Mouse (Mus musculus): ENCODE data around the gene Zfp229. TPM values are rescaled to one million over a fixed set of nuclear protein-coding genes. Genes with fewer than 3 reads are reported as not detected.
"Not testable (repeated sequence)": the region's sequence is repeated elsewhere in the genome, so short reads cannot be mapped to it uniquely, and the experiment has no call there.

Gene Zfp229
- total RNA-seq (2021) = 1 to 10 TPM; 3.9 to 4.6 TPM

DNA sequence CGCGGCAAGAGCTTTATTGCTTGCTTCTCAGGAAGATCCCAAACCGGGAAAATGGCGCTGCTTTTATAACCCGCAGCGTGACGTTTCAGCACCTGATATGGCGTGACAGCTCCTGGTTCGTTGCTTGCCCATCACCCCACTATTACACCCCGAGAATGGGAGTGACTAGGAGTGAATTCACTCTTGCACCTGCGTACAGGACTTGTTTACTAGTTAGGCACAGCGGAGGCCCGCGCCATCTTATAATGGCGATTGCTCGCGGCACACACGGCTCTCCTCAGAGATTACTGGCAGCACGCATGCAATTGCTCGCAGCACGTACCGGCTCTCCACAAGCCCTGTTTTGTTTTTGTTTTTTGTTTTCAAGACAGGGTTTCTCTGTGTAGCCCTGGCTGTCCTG, at the start of gene Zfp229:
Gene Zfp229, plus strand, starts transcription at position 301 of the 400 bp plus-strand sequence.
- DNase-seq = not testable (repeated sequence)

DNA sequence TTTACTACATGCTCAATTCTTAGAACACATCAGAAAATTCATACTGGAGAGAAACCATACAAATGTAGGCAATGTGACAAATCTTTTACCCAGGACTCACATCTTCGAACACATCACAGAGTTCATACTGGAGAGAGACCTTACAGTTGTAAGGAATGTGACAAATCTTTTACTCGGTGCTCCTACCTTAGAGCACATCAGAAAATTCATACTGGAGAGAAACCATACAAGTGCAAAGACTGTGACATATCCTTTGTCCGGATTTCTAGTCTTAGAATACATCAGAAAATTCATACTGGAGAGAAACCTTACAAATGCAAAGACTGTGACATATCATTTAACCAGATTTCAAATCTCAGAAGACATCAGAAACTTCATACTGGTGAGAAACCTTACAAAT, 39.0 kb upstream of the Zfp229 start, which contains the start of gene Gm10226:
Gene Gm10226, plus strand, starts transcription at position 301 of the 400 bp plus-strand sequence.
- DNase-seq = no peak

DNA sequence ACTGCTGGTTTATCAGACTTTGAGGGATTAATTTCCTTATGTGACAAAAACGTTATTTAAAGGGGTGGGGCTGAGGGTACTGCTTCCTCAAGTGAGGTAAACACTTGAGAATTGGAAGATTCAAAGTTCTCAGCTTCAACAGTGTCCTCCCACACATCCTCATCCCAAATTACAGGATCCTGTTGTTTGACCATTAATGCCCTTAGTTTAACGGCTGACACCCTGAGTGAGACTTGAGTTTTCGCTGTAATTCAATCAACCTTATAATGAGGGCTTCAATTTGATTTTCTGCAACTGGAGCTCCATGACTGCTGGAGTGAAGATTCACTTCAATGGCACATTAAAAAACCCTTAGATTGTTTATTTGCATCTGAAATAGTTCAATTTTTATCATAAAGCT, 37.3 kb upstream of the Zfp229 start:
- no peak for DNase-seq

DNA sequence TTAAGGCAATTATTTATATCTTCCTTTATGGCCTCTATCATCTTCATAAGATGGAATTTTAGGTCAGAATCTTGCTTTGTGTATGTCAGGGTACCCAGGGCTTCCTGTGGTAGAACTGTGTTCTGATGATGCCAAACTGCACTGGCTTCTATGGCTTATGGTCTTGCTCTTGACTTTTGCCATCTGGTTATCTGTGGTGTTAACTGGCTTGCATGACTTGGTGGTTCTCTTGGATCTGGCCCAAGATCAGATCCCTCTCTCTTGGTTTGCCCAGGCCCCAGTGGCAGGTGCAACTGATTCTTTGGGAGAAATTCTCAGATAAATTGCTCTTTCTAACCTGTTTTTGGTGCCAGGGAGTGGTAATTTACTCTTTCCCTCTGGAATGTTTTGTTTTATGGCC, 34.5 kb upstream of the Zfp229 start:
- DNase-seq = no peak

DNA sequence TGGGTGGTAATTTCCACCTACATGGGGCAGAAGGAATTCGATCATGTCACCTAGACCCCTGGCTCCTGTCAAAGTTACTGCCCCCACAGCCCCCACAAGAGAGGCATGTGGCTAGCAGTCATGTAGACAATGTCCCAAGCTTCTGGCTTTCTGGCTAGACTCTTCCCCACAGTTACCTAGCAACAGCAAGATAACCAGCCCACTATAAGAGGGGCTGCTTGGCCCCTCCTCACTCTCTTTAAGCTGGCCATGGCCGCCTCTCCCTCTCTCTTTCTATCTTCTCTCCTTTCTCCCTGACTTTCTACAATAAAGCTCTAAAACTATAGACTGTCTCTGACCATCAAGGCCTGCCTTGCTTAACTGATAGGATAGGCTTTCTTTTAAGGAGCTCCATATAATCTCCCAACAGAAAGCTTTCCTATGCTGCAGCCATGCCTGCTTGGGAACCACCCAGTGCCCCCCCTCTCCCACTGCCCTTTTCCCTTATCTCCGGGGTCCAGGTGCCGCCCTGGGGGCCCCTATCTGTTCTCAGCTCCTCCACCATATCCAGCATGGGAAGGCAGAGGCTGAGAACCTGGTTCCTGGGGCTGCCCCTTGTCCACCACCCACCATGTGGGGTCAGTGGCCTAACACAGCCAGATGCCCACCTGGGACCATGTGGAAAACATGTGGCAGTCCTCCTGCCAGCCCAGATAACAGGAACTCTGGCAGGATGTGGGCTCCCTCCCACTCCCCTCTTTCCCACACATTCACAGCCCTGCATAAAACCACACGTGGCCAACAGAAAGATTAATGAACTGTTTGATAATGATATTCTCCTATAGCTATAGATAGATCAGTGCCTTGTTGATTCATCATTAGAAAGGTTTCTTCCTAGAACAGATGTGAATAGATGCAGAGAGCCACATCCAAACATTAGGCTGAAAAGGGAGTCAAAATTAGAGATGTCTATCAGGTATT, 28.0 kb upstream of the Zfp229 start:
- DNase-seq = no peak

DNA sequence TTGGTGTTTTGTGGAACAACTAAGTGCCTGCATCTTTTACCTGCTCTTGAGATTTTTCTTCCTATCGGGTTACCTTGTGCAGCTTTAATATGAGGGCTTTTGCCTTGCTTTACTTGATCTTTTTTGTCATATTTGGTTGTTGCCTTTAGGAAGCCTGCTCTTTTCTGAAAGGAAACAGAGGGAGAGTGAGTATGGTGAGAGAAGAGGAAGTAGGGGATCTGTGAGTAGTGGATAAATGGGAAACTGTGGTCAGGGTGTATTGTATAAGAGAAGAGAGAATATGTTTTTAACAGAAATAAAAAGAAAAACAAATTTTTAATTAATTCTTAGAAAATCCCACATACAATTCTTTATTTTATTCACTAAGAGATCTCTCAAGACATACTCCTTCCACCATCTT, 27.2 kb upstream of the Zfp229 start:
- no peak for DNase-seq

DNA sequence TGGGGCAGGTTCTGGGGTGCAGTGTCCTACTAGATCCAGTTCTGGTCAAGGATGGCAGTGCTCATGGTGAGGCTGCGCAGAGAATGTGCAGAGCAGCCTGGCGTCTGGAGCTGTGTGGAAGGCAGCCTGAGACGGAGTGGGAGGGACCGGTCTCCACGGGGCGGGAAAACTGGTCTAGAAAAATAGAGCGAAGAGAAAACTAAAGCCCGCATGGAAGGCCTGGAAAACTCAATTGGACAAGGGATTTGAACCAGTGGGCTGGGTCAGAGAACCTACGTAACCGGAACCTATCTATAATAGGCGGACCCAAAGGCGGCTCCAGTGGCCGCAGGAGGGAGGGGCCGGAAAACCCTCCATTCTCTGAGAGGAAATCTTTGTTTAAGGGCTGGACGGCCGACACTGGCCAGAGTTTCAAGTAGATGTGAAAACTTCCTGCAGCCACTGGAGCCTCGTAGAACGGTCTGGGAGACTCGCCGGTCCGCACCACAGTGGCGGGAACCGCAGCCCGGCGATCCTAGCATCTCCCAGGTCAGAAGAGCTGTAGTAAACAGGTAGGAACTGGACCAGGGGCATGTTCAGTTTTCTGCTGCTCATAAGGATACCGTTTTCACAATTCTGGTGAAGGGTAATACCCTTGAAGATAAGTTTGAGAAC, 23.1 kb upstream of the Zfp229 start, which contains the start of gene Zfp760:
Gene Zfp760, plus strand, starts transcription at position 399 of the 654 bp plus-strand sequence.
- peak; percentile 73 to 78 for DNase-seq

DNA sequence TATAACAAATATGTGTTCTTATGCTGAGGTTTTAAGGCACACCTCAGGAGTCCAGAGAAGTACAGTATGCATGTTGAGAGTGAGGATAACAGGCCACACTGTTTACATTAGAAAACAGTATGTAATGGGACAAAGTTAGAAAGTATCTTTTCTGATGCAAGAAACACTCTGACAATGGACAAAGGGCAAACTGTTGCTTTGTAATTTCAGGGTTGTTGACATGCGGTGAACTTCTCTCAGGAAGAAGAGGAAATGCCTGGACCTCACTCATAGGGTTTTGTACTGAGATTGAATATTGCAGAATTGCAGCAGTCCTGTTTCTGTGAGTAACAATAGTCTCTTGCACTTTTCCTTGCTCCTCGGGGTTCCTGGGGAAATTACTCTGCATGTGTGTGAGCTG, 22.2 kb upstream of the Zfp229 start:
- DNase-seq = no peak

DNA sequence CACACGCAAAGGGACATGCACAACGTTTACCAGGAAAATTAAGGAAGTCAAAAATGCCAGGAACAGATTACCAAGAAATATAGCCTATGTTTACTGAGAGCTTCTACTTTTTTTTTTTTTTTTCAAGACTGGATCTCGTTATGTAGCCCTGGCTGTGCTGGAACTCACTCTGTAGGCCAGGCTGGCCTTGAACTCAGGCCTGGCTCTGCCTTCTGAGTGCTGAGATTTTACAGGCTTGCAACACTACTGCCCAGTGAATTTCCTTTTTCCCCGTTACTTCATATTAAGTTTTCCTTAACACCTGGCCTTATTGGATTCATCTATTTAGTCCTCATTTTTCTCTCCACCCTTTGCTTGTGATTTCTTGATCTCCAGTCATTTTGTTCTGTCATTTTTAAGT, 2.5 kb downstream of the Zfp229 start:
- no peak for DNase-seq

DNA sequence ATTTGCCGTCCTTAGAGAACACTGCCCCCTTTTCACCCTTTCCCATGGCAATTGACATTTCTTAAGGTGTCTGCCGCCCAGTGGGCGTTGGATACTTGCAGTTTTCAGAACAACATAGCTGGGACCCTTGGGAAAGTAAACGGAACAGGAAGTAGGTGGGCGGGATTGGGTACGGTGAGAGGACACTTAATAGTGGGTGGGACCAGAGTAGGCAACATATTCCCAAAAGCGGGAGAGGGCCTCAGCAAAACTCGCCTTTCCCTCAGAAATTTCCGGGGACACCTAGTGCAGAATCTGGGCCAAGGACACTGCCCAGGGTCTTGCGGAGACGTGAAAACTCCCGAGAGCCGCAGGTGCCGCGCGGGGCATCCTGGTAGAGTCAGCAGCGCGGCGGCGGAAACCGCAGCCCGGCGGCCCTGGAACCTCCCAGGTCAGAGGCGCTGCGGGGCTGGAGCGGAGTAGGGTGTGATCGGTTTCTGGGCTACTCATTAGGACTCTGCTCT, 3.0 kb downstream of the Zfp229 start:
- DNase-seq = peak; percentile 65 to 69

DNA sequence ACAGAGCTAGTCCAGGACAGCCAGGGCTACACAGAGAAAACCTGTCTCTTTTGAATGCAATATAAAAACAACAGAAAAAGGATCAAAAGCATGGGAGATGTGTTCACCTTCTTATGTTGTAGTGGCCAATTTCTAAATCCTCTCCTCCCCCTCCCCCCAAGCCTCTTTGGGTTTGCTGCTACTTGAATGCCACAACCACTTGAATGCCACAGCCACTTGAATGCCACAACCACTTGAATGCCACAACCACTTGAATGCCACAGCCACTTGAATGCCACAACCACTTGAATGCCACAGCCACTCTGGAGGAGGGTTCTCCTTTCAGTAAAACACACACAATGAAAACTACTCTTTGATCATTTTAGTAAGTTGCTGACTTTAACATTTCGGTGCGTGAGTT, 22.2 kb downstream of the Zfp229 start:
- no peak for DNase-seq

DNA sequence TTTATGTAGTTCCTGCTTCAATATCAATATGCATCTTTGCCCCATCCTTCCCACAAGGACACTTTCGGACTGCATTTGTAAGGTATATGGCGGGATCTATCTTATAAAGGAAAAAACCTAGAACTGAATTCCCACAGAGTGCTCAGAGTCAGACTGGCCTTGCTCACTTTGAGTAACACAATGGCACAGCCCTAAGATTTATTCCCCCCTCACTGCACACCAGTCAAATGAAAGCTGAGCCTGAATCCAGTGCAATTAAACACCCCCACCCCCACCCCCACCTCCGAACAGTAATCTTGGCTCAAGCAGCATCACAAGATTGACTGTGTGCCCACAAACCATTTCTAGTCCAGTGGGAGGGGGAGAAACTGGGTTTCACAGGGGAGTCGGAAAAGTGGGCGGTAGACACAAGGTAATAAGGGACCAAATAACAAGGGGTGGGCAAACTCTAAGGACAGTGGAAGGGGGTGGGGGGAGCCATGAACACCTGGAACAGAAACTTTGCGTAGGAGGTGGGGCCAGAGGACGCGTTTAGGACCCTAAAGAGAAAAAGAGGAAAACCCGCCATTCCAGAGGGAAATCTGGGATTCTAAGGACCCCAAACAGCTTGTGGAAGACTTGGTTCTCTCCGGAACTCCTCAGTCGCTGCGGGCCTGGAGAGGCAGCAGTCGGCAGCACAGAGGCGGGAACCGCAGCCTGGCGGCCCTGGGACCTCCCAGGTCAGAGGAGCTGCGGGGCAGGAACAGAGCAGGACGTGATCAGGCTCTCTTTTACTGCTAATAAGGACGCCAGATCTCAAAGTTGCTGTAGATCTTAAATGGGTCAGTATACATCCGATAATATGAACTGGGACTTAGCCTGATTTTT, 23.0 kb downstream of the Zfp229 start:
- DNase-seq = no peak

DNA sequence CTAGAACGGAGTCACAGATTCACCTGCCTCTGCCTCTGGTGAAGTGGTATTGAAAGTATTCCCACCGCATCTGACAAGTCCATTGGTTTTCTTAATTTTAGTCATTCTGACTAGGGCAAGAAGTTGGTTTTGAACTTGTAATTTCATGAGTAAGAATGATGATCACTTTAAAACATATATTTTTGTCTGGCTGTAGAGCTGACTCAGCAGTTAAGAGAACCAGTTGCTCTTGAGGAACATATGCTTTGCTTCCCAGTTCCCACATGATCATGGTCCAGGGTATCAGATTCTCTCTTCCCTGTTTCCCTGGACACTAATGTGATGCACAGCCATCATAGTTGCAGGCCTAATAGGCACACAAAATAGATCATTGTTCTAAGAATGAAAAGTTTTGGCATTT, 39.7 kb downstream of the Zfp229 start:
- no peak for DNase-seq

DNA sequence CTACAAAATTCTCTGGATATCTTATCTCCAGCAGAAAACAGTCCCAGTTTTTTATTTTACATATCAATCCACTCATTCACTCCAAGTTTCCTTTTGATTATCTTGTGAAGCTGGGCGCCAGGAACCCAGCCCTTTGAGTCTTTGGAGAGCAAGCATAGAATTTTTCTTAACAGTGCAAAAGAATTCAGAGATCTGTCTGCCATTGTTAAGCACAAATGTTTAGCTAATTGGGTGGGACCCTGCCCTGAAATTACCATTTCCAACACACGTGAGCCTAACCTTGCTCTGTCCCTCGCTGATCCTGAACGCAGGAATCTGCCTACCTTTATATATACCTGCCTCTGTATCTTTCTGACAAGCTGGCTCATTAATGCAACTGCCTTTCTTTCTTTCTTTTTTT, 61.7 kb downstream of the Zfp229 start:
- DNase-seq = no peak

DNA sequence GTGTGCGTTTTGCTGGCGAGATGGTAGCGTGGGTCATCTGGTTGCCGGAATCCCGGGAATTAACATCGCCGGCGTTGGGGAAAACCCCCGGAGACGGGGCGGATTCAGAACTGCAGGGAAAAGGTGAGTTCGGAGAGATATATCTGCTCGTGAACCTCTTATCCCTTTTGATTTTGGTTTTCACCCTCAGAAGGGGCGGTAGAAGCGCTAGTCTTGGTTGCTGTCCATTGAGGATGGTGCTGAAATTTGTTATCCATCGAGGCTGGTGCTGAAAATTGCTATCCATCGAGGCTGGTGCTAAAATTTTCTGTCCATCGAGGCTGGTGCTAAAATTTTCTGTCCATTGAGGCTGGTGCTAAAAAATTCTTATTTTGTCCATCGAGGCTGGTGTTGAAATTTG, 70.8 kb downstream of the Zfp229 start:
- not testable (repeated sequence) for DNase-seq

Other genes starting within 250 kb of the Zfp229 start
- gene Zfp53, start 241.8 kb upstream of the Zfp229 start, total RNA-seq (2021) = 1 to 10 TPM; 4.3 to 4.7 TPM
- 1 to 10 TPM; 7.5 to 8.9 TPM for gene Zfp52, start 195.3 kb upstream of the Zfp229 start, total RNA-seq (2021)
- 10 to 100 TPM; 11.8 to 12.7 TPM for gene Zfp948, start 163.8 kb upstream of the Zfp229 start, total RNA-seq (2021)
- gene Zfp983, start 80.2 kb upstream of the Zfp229 start, total RNA-seq (2021) = 1 to 10 TPM; 8.4 to 9.2 TPM
- gene Gm10226, start 38.9 kb upstream of the Zfp229 start, total RNA-seq (2021) = 1 to 10 TPM; 4.5 to 6.4 TPM
- gene Zfp760, start 23.1 kb upstream of the Zfp229 start, total RNA-seq (2021) = 10 to 100 TPM in 1 of 2 experiments, 1 to 10 TPM in 1; 8.2 to 10.0 TPM
- under 1 TPM; 0.45 to 0.46 TPM for gene Zfp820, start 115.0 kb downstream of the Zfp229 start, total RNA-seq (2021)
- gene Zfp995, start 179.1 kb downstream of the Zfp229 start, total RNA-seq (2021) = 1 to 10 TPM; 5.3 to 6.1 TPM
- gene Zfp942, start 231.7 kb downstream of the Zfp229 start, total RNA-seq (2021) = 10 to 100 TPM; 18.6 to 19.5 TPM
- 10 to 100 TPM; 19.5 to 22.6 TPM for gene Zfp943, start 231.8 kb downstream of the Zfp229 start, total RNA-seq (2021)